Mouse (Mus musculus): ENCODE results near the gene Foxk1. TPM values are rescaled to one million over a fixed set of nuclear protein-coding genes. Genes with fewer than 3 reads are reported as not detected.

The Foxk1 gene
- polyA plus RNA-seq, 1 experiment: 26.1 TPM

DNA sequence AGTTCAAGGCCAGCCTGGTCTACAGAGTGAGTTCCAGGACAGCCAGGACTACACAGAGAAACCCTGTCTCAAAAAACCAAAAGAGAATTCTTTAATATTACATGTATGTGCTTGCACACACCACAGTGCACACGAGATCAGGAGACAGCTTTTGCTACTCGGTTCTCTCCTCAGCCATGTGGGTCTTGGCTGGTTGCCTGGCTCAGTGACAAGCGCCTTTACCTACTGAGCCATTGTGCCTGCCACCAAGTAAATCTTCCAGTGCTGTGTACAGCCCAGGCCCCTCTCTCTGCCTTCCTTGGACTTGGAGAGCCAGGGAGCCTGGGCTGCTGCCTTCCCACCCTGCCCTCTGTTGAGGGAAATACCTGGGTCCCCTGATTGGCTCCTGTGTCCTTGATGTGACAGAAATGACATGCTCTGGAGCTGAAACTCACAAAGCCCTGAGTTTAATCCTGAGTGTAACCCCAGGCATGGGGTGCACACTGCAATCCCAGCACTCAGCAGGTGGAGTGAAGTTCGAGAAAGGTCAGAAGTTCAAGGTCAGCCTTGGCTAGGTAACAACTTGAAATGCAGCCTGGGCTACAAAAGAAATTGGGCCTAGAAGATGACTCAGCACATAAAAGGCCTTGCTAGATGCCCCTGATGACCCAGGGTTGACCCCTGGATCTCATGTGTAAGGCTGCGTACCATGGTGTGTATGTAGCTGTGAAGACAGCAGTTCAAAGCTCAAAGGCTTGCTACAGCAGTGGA, 76.7 kb downstream of the Foxk1 start:
- Histone ChIP-seq H3K4me1 (ENCODE audit: control insufficient read depth, insufficient read depth, low read length) (no peaks in the 10 kb centered on the region), H3K4me3 (replicated peaks; ENCODE audit: extremely low read depth, low read depth, low read length) (no peak overlapping the region)
- 83% methylated on average over 5 of the region's 5 CpGs for WGBS
- TF ChIP-seq POLR2A (IDR thresholded peaks at IDR 0.05; ENCODE audit: borderline replicate concordance, extremely low read depth, low read depth, low read length) (no peak), CTCF (IDR thresholded peaks at IDR 0.05; ENCODE audit: insufficient read depth, low read length) (no peak)
- DNase-seq: no peak

GRCm38 (mm10) chr5:142478829-142479435, 77.6 kb downstream of the Foxk1 start:
- DNase-seq: peak; percentile 79
- Histone ChIP-seq H3K4me1 (ENCODE audit: control insufficient read depth, insufficient read depth, low read length) (no peaks in the 10 kb centered on the region), H3K4me3 (replicated peaks; ENCODE audit: extremely low read depth, low read depth, low read length) (no peak overlapping the region)
- peak; percentile 89 for TF ChIP-seq CTCF (IDR thresholded peaks at IDR 0.05; ENCODE audit: insufficient read depth, low read length)
- TF ChIP-seq POLR2A (IDR thresholded peaks at IDR 0.05; ENCODE audit: borderline replicate concordance, extremely low read depth, low read depth, low read length): no peak
- WGBS: 29% methylated on average over 17 of the region's 17 CpGs

DNA sequence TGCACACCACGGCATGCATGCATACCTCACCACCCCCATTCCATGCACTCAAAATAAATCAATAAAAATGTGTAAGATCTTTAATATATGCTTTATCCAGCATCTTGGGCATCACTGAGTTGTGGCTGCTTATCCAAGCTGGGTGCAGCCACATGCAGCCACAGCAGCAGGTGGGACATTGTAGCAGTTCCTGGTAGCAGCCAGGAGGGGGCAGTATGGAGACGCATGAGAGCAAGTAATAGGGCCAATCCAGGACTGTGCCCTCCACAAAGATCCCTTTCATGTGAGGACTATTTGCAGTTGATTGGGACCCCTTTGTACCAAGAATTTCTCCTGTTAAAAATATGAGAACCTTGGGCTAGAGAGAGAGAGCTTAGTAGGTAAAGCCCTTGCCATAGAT, 81.2 kb downstream of the Foxk1 start:
- 53% methylated on average over 2 of the region's 2 CpGs for WGBS
- Histone ChIP-seq H3K4me3 (replicated peaks; ENCODE audit: extremely low read depth, low read depth, low read length) (no peak overlapping the region), H3K4me1 (ENCODE audit: control insufficient read depth, insufficient read depth, low read length) (no peaks in the 10 kb centered on the region)
- peak; percentile 71 for TF ChIP-seq CTCF (IDR thresholded peaks at IDR 0.05; ENCODE audit: insufficient read depth, low read length)
- TF ChIP-seq POLR2A (IDR thresholded peaks at IDR 0.05; ENCODE audit: borderline replicate concordance, extremely low read depth, low read depth, low read length): no peak
- no peak for DNase-seq

- no peak overlapping the region for H3K4me3 ChIP-seq (replicated peaks; ENCODE audit: extremely low read depth, low read depth, low read length)
- TF ChIP-seq POLR2A (IDR thresholded peaks at IDR 0.05; ENCODE audit: borderline replicate concordance, extremely low read depth, low read depth, low read length) (no peak), CTCF (IDR thresholded peaks at IDR 0.05; ENCODE audit: insufficient read depth, low read length) (no peak)
- DNase-seq: no peak
- H3K4me1 ChIP-seq (ENCODE audit: control insufficient read depth, insufficient read depth, low read length): no peaks in the 10 kb centered on the region
- 87% methylated on average over 5 of the region's 5 CpGs for WGBS
Observed at GRCm38 (mm10) chr5:142483581-142483980, 82.3 kb downstream of the Foxk1 start.

DNA sequence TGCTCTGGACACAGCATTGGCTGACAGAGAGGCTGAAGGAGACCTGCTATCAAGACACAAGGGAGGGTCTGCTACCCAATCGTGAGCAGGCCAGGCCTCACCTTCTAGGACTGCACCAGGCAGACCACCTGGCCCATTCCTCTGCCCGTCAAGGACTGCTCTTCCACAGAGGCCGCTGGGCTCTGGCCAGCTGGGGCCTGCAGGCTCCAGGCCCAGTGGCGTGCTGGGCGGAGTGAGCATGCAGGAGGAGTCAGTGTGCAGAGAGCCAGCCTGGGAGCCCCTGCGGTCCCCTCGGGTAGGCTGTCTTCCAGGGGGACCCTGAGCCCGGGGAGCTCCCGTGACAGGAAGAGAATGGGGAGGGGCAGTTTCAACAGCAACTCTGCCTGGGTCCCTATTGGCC, 85.4 kb downstream of the Foxk1 start:
- H3K4me1 ChIP-seq (ENCODE audit: control insufficient read depth, insufficient read depth, low read length): no peaks in the 10 kb centered on the region
- H3K4me3 ChIP-seq (replicated peaks; ENCODE audit: extremely low read depth, low read depth, low read length): no peak overlapping the region
- TF ChIP-seq CTCF (IDR thresholded peaks at IDR 0.05; ENCODE audit: insufficient read depth, low read length) (no peak), POLR2A (IDR thresholded peaks at IDR 0.05; ENCODE audit: borderline replicate concordance, extremely low read depth, low read depth, low read length) (no peak)
- WGBS: 63% methylated on average over 9 of the region's 9 CpGs
- no peak for DNase-seq

DNA sequence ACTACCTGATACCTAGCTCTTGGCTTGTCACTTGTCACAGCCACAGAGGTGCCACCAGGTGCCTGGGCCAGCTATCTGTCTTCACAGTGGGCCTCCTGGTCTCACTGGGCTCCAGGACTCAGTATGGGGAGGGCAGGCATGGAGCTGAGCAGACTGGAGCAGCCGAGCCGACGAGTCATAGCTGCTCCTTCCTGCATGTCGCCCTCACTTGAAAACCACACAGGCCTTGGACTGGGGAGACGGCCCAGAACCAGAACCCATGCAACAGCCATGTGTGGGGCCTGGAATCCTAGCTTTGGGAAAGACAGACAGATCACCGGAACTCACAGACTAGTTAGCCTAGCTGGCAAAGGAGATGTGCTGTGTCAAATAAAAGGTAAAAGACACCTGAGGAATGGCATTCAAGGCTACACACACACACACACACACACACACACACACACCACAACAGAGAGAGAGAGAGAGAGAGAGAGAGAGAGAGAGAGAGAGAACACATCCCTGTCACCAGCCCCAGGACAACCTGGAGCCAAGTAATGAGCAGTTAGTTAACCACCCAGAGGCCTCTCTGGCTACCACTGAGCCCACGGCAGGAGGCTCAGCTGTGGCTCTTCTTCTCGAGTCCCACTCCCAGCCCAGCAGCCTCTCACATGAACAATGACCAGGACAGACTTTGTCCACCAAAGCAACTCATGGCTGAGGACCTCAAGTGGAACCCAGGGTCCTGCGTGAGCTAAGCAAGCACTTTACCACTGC, 88.8 kb downstream of the Foxk1 start:
- whole genome bisulfite sequencing: 58% methylated on average over 9 of the region's 9 CpGs
- TF ChIP-seq POLR2A (IDR thresholded peaks at IDR 0.05; ENCODE audit: borderline replicate concordance, extremely low read depth, low read depth, low read length) (no peak), CTCF (IDR thresholded peaks at IDR 0.05; ENCODE audit: insufficient read depth, low read length) (no peak)

GRCm38 (mm10) chr5:142493307-142493706, 92.0 kb downstream of the Foxk1 start:
- H3K4me3 ChIP-seq (replicated peaks; ENCODE audit: extremely low read depth, low read depth, low read length): no peak overlapping the region
- DNase-seq: no peak
- WGBS: 81% methylated on average over 3 of the region's 3 CpGs
- no peak for TF ChIP-seq CTCF (IDR thresholded peaks at IDR 0.05; ENCODE audit: insufficient read depth, low read length)
- no peak for TF ChIP-seq POLR2A (IDR thresholded peaks at IDR 0.05; ENCODE audit: borderline replicate concordance, extremely low read depth, low read depth, low read length)
- H3K4me1 ChIP-seq (ENCODE audit: control insufficient read depth, insufficient read depth, low read length): no peaks in the 10 kb centered on the region

More for the DNA sequence above, 88.8 kb downstream of the Foxk1 start:
- H3K4me3 ChIP-seq (replicated peaks; ENCODE audit: extremely low read depth, low read depth, low read length): no peak overlapping the region
- H3K4me1 ChIP-seq (ENCODE audit: control insufficient read depth, insufficient read depth, low read length): no peaks in the 10 kb centered on the region
- DNase-seq: no peak

DNA sequence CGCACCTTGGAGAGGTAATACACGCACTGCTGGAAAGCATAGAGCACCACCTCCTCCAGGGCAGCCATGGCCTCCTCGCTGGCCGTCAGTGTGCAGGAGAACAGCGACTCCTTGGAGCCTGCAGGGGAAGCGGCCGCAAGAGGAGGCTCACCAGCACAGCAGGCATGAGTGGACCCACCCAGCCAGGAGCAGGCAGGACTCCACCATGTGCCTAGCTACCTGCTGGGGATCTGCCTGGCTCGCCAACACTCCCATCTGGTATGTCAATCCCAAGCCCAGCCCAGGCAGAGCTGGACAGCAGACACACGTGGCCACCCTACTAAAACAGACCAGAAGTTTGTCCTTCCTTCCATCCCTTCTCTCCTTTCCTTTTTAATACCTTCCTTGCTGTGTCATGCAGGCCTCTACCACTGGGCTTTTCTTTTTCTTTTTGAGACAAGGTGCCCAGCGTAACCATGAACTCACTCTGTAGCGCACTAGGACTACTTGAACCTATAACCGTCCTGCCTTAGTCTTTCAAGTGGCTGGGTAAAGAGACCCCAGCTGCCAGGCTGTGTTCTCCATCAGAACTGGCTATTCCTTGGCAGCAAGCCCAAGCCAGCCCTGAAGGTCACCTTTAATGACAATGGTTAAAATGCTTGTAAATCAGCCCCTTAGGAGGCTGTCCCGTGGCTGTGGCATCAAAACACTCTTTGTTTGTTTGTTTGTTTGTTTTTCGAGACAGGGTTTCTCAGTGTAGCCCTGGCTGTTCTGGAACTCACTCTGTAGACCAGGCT, 94.2 kb downstream of the Foxk1 start:
- 59% methylated on average over 14 of the region's 14 CpGs for WGBS
- TF ChIP-seq POLR2A (IDR thresholded peaks at IDR 0.05; ENCODE audit: borderline replicate concordance, extremely low read depth, low read depth, low read length) (no peak), CTCF (IDR thresholded peaks at IDR 0.05; ENCODE audit: insufficient read depth, low read length) (no peak)
- no peak for DNase-seq
- Histone ChIP-seq H3K4me1 (ENCODE audit: control insufficient read depth, insufficient read depth, low read length) (no peaks in the 10 kb centered on the region), H3K4me3 (replicated peaks; ENCODE audit: extremely low read depth, low read depth, low read length) (no peak overlapping the region)

DNA sequence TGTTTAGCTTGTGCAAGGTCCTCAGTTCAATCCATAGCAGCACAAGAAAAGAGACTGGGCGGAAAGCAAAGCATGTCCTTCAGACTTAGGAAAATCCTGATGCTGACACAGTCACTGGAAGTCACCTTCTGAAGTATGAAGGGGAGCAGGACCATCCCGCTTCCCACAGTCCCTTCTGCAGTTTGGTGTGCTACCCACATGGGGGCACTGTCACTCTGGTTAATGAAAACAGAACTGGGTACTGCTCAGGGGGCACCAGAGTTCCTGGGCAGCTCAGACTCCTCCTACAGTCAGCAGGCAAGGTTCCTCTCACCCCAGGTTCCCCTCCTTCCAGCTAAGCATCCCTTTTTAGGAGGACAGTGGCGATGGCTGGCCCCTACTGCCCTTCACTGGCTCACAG, 97.7 kb downstream of the Foxk1 start:
- 50% methylated on average over 3 of the region's 3 CpGs for WGBS
- Histone ChIP-seq H3K4me3 (replicated peaks; ENCODE audit: extremely low read depth, low read depth, low read length) (no peak overlapping the region), H3K4me1 (ENCODE audit: control insufficient read depth, insufficient read depth, low read length) (no peaks in the 10 kb centered on the region)
- DNase-seq: no peak
- TF ChIP-seq POLR2A (IDR thresholded peaks at IDR 0.05; ENCODE audit: borderline replicate concordance, extremely low read depth, low read depth, low read length) (no peak), CTCF (IDR thresholded peaks at IDR 0.05; ENCODE audit: insufficient read depth, low read length) (peak; percentile 60)

Data from lung, adult 2 months (tissue).